Mouse (Mus musculus): ENCODE measurements around the gene Otx1.

Otx1 gene

DNA sequence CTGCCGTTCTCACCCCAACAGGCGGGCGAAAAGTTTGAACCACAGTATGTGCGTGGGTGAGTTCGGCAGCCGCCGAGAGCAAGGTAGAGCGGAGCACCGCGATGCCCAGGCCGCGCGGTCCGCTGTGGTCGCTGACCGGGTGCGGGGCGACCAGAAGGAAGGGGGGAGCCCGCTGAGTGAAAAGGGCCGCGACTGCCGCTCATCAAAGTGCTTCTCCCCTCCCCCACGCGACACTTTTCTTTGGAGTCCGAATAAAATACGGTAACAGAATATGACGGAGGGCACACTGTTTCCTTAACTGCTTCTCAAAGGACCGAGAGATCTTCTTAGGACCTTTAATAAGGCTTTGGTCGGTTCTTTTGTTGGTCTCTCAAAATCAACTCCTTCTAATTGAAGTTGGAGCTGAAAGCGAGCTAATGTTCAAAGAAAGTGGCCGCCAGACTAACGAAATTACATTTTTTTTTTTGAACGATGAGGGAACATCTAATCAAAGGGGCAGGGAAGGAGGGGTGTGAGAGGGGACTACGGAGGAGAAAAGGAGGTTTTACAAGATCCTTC is at the start of gene Otx1:
Gene Otx1, minus strand, starts transcription at position 115 of the 558 bp plus-strand sequence.
- peak; percentile 3 for DNase-seq

DNA sequence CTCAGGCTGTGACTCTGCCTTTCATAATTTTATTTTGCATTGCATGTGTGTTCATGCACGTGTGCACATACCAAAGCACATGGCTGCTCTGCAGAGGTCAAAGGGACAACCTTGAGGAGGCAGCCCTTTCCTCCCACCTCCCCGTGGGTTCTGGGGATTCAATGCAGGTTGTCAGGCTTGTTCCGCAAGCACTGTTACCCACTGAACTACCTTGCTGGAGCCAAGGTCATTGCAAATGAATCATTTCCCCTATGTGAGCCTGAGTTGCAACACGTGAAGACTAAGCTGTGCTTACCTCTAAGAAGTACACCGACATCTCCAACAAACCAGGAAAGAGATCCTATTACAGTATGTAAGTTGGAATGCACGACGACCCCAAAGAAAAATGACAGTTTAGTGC is 48.2 kb upstream of the Otx1 start:
- DNase-seq = no peak

DNA sequence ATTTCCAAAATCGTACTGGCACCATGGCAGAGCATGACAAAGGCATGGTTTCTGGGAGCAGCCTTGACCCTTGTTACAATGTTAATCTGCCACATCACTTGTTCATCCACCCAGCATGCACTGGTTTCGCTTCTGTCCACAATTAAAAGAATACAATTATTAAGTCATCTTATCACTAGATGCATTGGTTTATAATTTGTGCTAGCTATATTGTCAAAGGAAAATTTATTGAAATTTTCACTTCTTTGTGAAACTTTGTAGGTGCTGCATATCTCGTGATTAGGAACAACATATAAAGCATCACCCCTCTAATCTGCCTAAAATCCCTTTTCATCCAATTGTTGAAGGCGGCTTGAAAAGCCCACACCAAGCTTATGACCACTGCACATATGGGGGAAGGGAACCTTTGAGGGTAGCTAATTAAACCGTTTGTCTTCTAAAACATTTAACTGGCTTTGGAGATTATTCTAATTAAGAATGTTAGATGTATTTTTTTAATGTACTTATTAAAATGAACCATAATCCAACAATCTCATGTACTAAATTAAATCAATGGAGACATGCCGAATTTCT is 37.2 kb upstream of the Otx1 start:
- no peak for DNase-seq

DNA sequence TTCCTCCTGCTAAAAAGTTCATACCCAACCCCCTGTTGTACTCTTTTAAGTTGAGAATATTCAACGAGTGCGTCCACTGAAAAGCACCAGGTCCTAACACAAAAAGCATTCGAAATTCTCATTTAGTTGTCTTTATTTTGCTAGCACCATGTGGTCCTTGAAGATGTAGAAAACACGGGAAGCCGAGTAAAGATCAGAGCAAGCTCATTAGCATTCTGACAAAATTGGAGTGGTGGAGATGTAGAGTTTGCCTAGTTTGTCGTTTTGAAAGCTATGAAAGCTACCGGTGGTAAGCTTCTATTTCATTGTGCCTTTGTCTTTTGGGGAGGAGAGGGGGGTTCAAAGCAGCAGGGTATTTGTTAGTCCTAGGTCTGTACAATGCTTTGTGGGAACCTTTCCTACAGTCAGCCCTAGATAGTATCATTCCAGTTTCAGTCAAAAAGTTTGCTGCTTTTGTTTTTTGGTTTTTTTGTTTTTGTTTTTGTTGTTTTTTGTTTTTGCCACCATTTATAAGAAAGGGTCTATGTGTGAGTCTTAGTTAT is 31.9 kb upstream of the Otx1 start:
- no peak for DNase-seq

DNA sequence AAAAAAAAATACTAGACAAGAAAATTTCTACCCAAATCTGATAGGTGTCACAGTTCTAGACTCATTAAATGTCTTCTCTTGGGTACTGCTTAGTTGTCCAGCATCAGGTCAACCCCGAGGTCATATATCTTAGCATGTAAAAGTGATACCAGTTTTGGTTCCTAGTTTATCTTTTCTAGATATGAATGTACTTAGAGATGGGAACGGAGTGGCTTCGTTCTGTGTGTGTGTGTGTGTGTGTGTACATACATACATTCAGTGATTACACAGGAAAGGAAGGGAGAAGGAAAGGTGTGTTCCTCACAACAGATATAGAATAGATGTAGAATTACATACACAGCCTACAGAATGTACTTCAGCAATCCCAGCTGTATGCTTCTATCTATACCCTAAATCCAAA is 30.9 kb upstream of the Otx1 start:
- no peak for DNase-seq

DNA sequence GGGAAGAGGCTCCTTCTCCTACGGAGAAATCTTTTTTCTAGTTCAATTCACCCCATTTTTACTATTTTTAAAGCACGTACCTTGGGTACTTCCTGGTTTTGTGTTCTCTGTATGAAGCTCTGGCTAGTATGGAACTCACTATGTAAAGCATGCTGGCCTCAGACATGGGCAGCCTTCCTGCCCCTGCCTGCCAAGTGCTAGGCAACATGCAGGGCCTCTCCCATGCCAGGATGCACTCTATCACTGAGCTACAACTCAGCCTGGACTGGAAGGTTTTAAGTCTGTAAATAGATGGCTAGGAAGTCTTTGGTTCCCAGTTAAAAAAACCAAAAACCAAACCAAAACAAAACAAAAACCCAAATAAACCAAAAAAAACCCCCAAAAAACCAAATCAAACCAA is 17.9 kb upstream of the Otx1 start:
- DNase-seq = no peak

DNA sequence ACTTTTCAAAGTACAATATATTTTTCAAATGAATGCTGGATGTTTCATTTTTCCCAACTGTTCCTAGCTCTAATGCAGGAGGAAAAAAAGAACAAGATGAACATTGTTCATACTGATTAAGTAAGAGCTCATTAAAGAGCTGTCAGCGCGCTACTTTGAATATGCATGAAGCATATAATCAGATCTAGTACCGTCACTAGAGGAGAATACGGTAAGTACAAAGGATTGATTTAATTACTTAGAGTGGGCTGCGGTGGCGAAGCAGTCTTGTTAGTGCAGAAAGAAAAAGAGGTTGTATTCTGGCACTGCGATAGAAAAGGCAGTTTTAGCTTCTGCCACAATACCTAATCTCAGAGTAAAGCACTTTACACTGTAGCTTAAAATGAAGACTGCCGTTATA is 14.7 kb upstream of the Otx1 start:
- DNase-seq = no peak

DNA sequence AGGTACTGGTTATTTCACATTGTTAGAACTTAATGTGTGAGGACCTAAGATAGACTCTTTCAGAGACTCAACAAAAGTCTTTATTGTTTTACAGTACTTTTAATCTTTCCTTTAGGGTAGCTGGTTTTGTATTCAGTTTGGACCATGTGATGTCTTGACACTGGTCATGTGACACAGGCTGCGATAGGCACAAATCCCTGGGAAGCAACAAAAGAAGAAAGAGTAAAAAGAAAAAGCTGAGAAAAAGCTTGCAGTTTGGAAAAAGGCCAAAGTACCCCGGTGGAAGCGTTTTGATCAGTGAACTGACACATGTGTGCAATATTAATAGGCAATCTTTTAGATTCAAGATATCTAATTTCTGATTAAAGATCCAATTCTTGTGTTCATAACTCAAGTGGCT is 13.6 kb upstream of the Otx1 start:
- DNase-seq = no peak

DNA sequence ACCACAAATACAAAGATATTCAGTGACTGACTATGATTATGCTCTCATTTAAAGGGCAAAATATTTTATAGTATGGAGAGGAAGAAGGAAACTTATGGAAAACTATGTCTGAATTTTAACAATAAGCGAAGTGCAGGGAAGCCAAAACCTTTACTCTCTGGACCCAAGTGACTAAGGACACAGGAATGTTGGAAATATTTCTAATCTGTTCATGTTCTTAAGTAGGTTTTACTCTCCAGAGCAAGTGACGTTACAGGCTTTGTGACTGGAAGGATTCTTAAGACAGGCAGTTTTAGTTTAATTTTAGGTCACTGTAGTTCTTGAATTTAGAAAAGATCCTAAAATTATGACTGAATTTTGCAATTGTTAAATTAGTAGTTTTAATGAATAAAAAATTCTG is 6.1 kb upstream of the Otx1 start:
- no peak for DNase-seq

DNA sequence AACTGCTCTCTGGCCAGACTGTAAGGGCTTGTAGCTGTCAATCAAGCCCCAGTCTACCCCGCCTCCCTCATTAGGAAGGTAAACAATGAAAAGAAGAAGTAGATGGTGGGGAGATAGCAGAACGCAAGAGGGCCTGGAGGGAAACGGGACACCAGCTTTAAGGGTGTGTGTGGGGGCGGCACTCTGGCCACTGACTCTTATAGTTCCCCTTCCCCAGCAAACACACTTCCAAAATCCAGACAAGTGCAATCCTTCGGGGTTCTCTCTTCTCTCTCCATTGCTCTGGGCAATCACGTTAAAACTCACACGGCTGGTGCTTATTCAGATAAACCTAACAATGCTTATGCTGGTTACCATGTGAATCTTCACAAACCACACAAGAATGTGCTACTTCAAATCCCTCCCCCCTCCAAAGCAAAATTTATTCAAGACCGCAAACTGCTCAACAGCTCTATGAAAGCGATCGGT is 5.5 kb upstream of the Otx1 start:
- no peak for DNase-seq

DNA sequence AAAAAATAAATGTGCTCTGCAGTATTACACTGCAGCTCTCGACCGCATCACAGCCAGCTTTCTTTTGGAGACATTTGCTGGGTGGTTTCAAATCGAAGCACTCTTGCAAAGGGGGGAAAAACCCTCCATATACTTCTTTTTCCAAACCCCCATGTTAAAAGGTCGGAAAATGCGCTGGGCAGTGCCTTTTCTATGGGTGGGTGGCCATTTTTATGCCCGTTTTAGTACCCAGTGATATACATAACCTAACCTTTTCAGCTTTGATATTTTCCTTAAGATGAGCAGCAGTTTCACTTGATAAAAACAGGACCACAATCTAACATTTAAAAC is 5.0 kb upstream of the Otx1 start:
- no peak for DNase-seq

DNA sequence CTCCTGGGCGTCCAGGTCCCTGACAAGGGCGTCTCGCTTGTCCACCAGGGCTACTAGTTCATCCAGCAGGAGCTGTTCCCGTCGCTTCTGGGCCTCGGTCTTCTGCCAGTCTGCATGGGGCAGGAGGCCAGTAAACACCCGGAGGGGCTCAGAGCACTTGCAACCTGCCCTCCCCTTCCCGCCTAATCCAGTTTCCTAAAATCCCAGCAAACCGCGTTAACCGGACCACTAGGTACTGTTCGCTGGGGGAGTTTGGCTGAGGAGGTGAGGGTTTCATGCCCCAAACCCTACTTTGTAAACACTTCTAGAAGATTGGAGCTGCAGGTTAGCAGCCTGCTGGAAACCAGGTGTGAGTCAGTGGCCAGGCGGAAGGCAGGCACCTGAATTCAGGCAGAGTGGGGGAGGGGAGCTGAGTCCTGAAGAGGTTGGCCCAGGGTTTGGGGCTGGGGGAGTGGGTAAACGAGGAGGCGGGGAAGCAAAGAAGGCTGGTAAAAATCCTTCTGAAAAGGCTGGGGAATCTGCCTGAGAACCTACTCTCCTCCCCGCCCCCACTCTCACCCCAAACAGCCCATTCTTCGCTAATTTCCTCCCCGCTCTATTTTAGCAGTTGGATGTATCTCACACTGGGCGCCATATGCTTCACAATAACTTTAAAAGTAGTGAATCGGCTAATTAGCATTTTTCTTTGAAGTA is 4.5 kb upstream of the Otx1 start:
- no peak for DNase-seq

DNA sequence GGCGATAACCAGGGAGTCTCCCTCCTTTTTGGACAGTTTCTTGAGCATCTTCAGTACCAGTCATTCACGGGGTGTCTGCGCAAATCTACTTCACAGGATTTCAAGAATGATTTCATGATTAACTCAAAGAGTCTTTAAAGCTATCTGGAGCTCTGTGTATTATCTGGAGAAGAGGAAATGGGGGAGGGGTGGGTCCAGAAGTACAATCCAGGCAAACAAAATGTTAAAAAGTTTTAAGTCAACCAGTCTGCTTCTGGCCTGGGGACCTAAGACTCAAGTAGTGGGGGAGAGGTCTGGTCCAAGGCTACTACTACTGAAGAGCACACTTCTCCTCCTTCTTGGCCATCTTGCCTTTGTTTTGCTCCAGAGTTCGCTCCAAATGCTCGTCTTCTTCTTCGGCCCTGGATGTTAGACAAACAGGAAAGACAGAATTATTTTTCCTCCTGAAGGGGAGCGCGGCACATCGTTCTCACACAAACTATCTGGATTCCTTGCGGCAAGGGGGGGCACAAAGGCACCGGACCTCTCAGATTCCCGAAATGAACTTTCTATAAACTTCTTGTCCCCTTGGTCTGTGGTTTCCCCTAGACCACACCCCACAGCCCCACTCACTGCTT is 3.9 kb upstream of the Otx1 start:
- no peak for DNase-seq

DNA sequence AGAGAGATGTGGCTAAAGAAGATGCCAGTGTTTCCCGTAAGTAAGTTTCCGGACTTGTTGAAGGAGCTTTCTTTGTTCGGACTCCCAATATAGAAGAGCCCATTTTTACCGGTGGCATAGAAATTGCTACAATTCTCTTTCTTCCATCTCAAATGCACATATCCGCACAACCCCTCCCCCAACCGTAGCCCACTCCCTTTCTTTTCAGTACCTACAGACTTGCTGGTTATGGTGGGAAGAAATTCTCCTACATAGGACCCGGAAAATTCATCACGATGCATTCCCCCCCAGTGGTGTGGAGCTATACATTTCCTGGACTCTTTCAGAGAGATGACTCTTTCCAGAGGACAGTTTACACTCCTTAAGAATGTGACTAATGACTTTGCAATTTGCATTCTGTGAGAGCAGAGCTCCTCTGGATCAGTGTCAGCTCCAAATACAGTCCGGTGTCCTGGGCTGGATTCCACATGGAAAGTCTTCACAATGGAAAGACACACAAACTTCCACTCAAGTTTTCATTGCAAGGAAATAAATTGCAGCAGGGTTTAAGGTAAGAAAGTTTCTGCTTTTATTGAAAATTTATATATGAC is 2.7 kb upstream of the Otx1 start:
- no peak for DNase-seq

DNA sequence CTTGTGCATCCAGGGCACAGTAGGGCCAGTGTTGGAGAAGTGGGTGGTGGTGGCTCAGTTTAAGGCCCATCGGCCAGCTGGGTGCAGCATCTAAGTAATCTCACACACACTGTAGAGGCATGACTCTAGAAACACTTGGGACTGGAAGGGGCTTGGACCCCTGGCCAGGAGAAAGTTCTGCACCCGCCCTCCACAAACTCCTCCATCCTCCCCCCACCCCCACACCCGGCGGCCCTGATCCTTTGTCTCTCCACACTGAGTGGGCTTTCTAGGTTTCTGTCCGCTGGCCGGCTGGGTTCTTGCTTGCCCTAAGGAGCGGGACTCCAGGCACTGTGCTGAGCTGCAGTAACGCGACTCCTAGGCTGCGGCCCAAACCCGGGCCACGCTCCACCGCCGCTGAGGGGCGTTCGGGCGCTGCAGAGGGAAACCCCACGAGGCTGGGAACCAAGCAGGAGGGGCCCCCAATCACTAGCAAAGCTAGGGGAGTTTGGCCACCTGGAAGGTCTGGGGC is 1.7 kb upstream of the Otx1 start:
- peak; percentile 3 for DNase-seq

DNA sequence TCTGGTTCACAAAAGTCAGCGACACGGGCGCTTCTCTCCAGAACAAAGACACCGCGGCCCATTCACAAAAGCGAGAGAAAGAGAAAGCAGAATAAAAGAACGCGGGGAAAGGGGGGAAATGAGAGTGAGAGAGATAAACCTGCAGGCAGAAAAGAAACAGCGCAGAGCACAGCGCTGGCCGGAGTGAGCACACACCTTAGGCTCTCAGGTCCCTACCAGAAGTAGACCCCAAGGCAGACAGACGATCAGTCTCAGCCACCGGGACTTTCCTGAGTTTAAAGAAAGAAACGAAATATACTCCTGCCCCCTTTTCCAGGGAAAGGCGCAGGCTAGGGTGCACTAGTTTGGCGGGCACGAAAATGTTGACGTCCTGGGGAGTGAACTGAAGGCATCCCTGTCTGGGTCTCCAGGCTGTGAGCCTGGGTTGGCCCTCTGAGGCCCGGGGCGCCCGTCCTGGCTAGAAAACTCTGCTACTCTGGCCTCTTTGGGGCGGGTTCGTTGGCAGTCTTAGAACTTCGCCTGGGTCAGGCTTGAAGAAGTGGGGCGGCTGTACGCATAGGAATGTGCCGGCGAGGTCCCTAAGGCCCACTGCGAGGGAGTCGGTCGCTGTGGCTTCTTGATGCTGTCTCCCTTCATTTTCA is 764 bp upstream of the Otx1 start:
- DNase-seq = peak; percentile 3

DNA sequence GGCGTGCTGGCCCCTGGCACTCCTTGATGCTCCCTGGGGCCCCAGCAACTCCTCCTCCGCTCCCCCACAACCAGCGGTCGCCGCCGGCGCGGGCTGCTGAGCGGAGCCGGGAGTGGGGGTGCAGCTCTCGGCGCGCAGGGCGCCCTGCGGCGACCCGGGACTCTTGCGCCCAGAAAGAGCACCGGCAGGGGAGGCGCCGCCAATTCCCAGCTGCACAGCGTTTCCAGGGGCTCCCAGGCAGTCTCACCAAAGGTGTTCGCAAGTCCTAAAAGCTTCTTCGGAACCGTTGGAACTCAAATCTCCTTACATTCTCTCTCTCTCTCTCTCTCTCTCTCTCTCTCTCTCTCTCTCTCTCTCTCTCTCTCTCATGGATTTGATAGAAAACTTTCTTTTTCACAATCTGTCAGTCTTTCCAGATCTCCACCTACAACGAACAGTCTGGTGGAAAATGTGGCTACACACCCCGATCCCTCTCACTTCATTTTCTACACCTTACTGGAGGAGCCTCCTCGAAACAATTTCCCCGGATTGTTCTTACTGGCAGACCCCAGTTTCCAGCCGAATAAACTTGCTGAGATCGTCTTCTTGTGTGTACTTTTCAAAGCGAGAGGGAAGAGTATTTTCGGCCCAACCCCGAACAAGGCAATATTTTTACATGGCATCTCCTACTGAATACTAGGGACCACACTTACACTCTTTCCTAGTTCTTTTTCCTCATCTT is 475 bp downstream of the Otx1 start:
- no peak for DNase-seq

DNA sequence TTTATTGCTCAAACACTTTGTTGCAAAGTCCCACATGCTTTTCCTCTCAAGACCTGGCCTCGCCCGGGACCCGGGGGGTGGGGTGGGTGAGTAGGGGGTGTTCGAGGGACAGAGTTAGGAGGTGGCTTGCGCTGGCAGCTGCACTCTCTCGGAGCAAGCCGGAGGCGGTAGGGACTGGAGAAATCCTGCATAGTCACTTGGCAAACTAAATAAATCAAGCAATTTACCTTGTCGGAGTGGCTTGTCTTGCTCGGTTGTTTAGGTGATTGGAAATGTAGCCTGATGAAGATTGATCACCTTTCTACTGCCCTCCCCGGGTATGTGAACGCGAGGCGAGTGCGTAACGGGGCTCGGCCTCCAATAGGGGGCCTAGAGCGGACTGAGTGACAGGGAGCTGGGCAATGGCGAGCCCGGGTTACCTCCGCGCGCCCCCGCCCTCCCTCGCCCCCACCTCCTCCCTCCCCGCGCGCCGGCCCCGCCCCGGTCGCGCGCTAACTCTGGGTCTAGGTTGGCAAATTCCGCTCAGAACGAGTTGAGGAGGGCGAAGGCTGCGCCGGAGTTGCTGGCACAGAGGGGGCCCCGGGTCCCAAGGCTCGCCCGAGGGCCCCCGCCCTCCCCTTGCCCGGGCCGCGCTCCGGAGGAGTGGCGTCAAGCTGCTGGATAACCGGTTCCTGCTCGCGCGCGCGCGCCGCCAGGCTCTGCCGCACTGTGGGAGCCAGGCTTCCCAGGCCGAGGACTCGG is 1.2 kb downstream of the Otx1 start:
- DNase-seq = peak; percentile 18

DNA sequence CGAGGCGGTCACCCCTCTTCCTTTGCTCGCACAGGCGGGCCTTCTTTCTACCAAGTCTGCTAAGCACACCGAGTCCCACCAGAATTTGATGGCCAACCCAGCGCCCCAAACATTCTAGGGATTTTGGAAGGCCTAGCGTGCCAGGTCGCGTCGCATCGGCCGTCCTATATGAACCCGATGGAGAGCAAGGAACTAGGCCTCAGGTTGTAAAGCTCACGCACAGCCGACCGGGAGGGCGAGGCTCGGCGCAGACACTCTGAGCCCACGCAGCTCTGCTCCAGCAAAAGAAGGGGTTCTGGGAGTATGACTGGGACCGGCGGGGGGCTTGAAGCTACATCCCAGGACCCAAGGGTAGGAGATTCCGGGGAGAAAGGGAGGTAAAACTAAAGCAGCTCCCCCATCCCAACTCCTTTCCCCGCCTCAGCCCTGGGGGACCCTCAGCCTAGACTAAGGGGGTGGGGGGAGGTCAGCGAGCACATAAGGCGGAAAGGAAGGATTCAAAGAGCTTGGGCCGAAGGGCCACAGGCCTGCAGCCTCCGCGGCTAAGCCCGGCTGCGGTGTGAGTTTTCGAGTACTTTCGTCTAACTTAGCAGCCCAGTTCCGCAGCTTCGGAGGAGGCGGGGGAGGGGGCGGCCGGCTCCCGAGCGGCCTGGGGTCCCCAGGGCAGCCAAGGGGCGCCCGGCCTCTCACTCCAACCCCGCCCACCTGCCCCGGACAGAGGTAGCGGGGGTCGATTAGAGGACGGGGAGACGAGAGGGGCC is 2.2 kb downstream of the Otx1 start:
- peak; percentile 4 for DNase-seq

DNA sequence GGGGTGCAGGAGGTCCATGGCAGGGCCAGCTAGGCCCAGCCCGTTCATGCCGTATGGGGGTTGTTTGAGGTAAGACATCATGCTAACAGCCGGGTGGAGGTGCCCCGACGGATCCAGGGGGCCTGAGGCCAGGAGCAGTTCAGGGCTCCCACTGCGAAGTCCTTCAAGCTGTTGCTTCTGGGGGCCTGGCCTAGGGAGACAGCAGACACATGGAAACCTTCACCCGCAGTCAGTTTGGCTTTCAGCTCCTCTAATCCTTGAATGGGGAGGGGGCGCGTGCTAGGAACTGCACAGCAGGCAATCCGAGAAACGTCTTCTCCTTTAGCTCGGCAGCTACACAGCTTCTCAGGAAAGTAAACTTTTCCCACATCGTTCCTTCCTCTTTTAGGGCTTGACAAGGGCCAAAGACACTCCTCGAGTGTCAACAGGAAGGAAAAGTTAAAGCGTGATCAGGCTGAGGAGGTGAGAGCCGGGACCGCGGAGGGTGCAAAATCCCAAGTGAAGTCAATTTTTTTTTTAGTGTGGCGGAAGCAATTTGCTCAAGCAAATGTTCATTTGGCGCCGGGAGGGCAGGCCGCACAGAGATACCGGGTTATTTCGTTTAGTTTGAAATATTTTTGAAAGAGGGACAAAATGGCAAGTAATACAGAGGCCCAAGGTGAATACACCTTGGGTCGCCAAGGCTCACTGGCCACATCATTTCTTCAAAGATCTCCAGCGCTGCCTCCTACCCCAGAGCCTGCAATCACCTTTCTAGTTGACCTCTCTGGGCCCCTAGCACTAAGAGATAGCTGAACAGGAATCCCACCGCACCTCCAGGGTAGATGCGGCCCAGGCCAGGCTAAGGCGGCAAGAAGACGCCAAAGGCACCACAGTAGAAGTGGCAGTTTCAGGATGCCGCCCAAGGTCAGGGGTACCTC is 3.0 kb downstream of the Otx1 start:
- no peak for DNase-seq
